Mouse (Mus musculus) ES-Bruce4 (cell line): ENCODE measurements around the gene Ctnnbl1.

Experiments used
- CTCF ChIP-seq: IDR thresholded peaks from one replicate; pipeline ENCODE4 v1.8.1; 2011; ENCODE audit warnings: low read depth, low read length
- EP300 ChIP-seq: IDR thresholded peaks from 2 replicates; pipeline ENCODE4 v1.6.1; 2011; ENCODE audit warnings: low read depth, low read length; ENCODE audit not compliant: insufficient read depth

DNA sequence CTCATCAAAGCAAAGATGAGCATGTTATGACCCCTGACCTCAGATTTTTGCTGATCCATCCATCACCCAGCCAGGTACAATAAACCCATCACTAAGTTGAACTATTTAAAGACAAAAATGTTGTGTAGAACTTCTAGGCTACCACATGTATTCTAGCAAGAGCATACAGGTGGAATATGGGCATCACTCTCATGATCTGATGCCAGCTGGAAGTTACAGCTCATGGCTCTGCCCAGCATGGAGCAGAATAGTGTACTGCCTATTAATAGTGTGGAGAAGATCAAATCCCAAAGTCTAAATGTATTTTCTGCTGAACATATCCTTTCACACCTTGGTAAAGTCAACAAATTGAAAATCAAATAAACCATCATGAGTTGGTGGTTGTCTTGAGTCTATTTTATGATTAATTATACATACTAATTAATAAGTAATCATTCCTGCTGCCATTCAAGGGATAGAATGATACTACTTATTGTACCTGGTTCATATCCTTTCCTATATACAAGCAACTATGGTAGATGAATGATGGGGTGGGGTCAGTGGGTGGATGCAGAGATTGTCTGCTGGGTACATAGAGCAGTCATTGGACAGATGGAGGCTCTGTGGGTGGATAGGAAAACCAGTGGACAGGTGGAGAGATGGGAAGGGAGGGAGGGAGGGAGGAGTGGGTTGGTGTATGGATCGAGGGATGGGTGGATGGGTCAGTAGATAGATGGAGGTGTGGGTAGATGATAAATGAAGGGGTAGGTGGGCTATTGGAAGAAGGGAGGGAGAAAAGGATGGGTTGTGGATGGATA lies 58.6 kb downstream of the Ctnnbl1 start:
- TF ChIP-seq CTCF: no peak
- no peak for TF ChIP-seq EP300
